Mouse (Mus musculus) liver, embryonic 14.5 days (tissue): ENCODE data around the gene Gm10718. TPM values are rescaled to one million over a fixed set of nuclear protein-coding genes. Genes with fewer than 3 reads are reported as not detected.
"Not testable (repeated sequence)": the region's sequence is repeated elsewhere in the genome, so short reads cannot be mapped to it uniquely, and the experiment has no call there.

Source experiments
- ATAC-seq: fragments of 200-750 bp; cut with Nextera tagmentation; 2 replicates; pipeline ENCODE4 v1.8.0; 2017; ENCODE audit warnings: moderate number of reproducible peaks, mild to moderate bottlenecking, moderate library complexity; ENCODE audit not compliant: insufficient read depth
- DNase-seq, 3 experiments: peaks; one replicate each; pipeline ENCODE4 v3.0.0-alpha.2; 2012 to 2013; ENCODE audit warnings: low read depth in 3 of 3, low spot score in 3 of 3
- H3K27ac ChIP-seq: fragments of 300-500 bp; sonication (generic); 2 replicates; pipeline ENCODE4 v1.5.1; 2014; ENCODE audit warnings: moderate library complexity, mild to moderate bottlenecking, control low read depth, inconsistent platforms
- H3K27me3 ChIP-seq: fragments of 300-500 bp; sonication (generic); 2 replicates; pipeline ENCODE4 v1.6.1; 2014; ENCODE audit warnings: mild to moderate bottlenecking, low read length, moderate library complexity; ENCODE audit not compliant: control insufficient read depth, insufficient read depth
- H3K36me3 ChIP-seq: fragments of 300-500 bp; sonication (generic); replicated peaks from 2 replicates; pipeline ENCODE4 v1.6.1; 2014; ENCODE audit warnings: low read depth; ENCODE audit not compliant: control insufficient read depth, insufficient read depth
- H3K4me1 ChIP-seq, 2 experiments: fragments of 200-500 bp in 1 of 2; fragments of 300-500 bp in 1 of 2; sonication (generic) in 1 of 2; replicated peaks; 2 replicates each; pipeline ENCODE4 v1.6.1; 2012 to 2014; ENCODE audit warnings: antibody characterized with exemption in 1 of 2, inconsistent platforms in 1 of 2, low read length in 1 of 2; ENCODE audit not compliant: control insufficient read depth in 2 of 2, insufficient read depth in 2 of 2
- H3K4me2 ChIP-seq: fragments of 300-500 bp; sonication (generic); 2 replicates; pipeline ENCODE4 v1.6.1; 2014; ENCODE audit warnings: low read depth, mild to moderate bottlenecking, control low read depth, moderate library complexity
- H3K4me3 ChIP-seq, 2 experiments: fragments of 200-500 bp in 1 of 2; fragments of 300-500 bp in 1 of 2; sonication (generic) in 1 of 2; 2 replicates each; pipeline ENCODE4 v1.5.1; 2012 to 2014; ENCODE audit warnings: low read depth in 2 of 2, low read length in 2 of 2, mild to moderate bottlenecking in 2 of 2, control low read depth in 1 of 2, inconsistent platforms in 1 of 2, moderate library complexity in 1 of 2; ENCODE audit not compliant: insufficient read depth in 1 of 2
- H3K9ac ChIP-seq: fragments of 300-500 bp; sonication (generic); replicated peaks from 2 replicates; pipeline ENCODE4 v1.6.1; 2014; ENCODE audit warnings: mild to moderate bottlenecking, control low read depth, moderate library complexity
- H3K9me3 ChIP-seq: fragments of 300-500 bp; sonication (generic); 2 replicates; pipeline ENCODE4 v1.6.1; 2016; ENCODE audit warnings: low read length, mixed read lengths; ENCODE audit not compliant: control insufficient read depth
- WGBS: fragments of 180-500 bp; shearing (Covaris S2); extraction: QIAGEN DNeasy Blood & Tissue Kit; methylation state at CpG from one replicate; pipeline ENCODE4 v1.1.7; 2014; ENCODE audit not compliant: insufficient replicate concordance; 5-methylcytosine and 5-hydroxymethylcytosine counted together
- polyA plus RNA-seq, 2 experiments: library from polyadenylated mRNA; depleted of rRNA in 1 of 2; stranded (reverse) in 1 of 2; unstranded in 1 of 2; fragments of >200 nt; fragmentation: Nextera tagmentation in 1 of 2; extraction: Ambion mirVana in 1 of 2; gene quantifications; 2 replicates each; pipeline versions ENCODE4 v1.2.1 to v1.2.3; 2012 to 2014

The Gm10718 gene
- polyA plus RNA-seq, 2 experiments = not detected

DNA sequence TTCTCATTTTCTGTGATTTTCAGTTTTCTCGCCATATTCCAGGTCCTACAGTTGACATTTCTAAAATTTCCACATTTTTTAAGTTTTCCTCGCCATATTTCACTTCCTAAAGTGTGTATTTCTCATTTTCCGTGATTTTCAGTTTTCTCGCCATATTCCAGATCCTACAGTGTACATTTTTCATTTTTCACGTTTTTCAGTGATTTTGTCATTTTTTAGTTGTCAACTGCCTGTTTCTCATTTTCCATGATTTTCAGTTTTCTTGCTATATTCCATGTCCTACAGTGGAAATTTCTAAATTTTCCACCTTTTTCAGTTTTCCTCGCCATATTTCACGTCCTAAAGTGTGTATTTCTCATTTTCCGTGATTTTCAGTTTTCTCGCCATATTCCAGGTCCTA, 16.1 kb upstream of the Gm10718 start:
- not testable (repeated sequence) for H3K27me3 ChIP-seq, H3K4me3 ChIP-seq, H3K27ac ChIP-seq, H3K9me3 ChIP-seq, H3K36me3 ChIP-seq, H3K4me1 ChIP-seq, H3K9ac ChIP-seq, H3K4me2 ChIP-seq
- WGBS = 63% methylated on average over 7 of the region's 9 CpGs
- ATAC-seq (0 out of 2 replicates have a peak, but pooled peaks have one; percentile 32), DNase-seq (peak in 2 of 3 experiments; percentile 17 to 28)

DNA sequence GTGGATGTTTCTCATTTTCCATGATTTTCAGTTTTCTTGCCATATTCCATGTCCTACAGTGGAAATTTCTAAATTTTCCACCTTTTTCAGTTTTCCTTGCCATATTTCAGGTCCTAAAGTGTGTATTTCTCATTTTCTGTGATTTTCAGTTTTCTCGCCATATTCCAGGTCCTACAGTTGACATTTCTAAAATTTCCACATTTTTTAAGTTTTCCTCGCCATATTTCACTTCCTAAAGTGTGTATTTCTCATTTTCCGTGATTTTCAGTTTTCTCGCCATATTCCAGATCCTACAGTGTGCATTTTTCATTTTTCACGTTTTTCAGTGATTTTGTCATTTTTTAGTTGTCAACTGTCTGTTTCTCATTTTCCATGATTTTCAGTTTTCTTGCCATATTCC, 14.0 kb upstream of the Gm10718 start:
- not testable (repeated sequence) for H3K4me3 ChIP-seq, H3K27me3 ChIP-seq, H3K9ac ChIP-seq, H3K36me3 ChIP-seq, DNase-seq, ATAC-seq, H3K9me3 ChIP-seq, H3K4me1 ChIP-seq, H3K4me2 ChIP-seq, H3K27ac ChIP-seq
- no CpG with 5 or more reads among the region's 5 CpGs for WGBS

DNA sequence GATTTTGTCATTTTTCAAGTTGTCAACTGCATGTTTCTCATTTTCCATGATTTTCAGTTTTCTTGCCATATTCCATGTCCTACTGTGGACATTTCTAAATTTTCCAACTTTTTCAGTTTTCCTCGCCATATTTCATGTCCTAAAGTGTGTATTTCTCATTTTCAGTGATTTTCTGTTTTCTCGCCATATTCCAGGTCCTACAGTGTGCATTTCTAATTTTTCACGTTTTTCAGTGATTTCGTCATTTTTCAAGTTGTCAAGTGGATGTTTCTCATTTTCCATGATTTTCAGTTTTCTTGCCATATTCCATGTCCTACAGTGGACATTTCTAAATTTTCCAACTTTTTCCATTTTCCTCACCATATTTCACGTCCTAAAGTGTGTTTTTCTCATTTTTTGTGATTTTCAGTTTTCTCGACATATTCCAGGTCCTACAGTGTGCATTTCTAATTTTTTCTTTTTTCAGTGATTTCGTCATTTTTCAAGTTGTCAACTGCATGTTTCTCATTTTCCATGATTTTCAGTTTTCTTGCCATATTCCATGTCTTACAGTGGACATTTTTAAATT, 11.2 kb upstream of the Gm10718 start:
- WGBS = 65% methylated on average over 2 of the region's 7 CpGs
- not testable (repeated sequence) for H3K4me1 ChIP-seq, H3K9ac ChIP-seq, ATAC-seq, DNase-seq, H3K27me3 ChIP-seq, H3K4me2 ChIP-seq, H3K27ac ChIP-seq, H3K9me3 ChIP-seq, H3K36me3 ChIP-seq, H3K4me3 ChIP-seq

DNA sequence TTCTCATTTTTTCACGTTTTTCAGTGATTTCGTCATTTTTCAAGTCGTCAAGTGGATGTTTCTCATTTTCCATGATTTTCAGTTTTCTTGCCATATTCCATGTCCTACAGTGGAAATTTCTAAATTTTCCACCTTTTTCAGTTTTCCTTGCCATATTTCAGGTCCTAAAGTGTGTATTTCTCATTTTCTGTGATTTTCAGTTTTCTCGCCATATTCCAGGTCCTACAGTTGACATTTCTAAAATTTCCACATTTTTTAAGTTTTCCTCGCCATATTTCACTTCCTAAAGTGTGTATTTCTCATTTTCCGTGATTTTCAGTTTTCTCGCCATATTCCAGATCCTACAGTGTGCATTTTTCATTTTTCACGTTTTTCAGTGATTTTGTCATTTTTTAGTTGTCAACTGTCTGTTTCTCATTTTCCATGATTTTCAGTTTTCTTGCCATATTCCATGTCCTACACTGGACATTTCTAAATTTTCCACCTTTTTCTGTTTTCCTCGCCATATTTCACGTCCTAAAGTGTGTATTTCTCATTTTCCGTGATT, 10.5 kb upstream of the Gm10718 start, which contains the start of gene Gm10721:
Gene Gm10721, plus strand, starts transcription at position 408 of the 547 bp plus-strand sequence.
- not testable (repeated sequence) for H3K9me3 ChIP-seq, H3K4me1 ChIP-seq
- peak; percentile 39 for ATAC-seq

DNA sequence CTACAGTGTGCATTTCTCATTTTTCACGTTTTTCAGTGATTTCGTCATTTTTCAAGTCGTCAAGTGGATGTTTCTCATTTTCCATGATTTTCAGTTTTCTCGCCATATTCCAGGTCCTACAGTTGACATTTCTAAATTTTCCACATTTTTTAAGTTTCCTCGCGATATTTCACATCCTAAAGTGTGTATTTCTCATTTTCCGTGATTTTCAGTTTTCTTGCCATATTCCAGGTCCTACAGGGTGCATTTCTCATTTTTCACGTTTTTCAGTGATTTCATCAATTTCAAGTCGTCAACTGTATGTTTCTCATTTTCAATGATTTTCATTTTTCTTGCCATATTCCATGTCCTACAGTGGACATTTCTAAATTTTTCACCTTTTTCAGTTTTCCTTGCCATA, 8.0 kb upstream of the Gm10718 start, which contains the start of gene Gm10720:
Gene Gm10720, plus strand, starts transcription at position 301 of the 400 bp plus-strand sequence.
- not testable (repeated sequence) for H3K4me3 ChIP-seq, H3K36me3 ChIP-seq, H3K27me3 ChIP-seq, H3K27ac ChIP-seq, ATAC-seq, H3K4me1 ChIP-seq, H3K4me2 ChIP-seq, H3K9ac ChIP-seq, H3K9me3 ChIP-seq, DNase-seq
- WGBS = 38% methylated on average over 4 of the region's 9 CpGs

More for the DNA sequence above, 10.5 kb upstream of the Gm10718 start, which contains the start of gene Gm10721:
- not testable (repeated sequence) for H3K27ac ChIP-seq, DNase-seq, H3K4me3 ChIP-seq, H3K27me3 ChIP-seq, H3K4me2 ChIP-seq, H3K9ac ChIP-seq, H3K36me3 ChIP-seq
- no CpG with 5 or more reads among the region's 11 CpGs for WGBS

DNA sequence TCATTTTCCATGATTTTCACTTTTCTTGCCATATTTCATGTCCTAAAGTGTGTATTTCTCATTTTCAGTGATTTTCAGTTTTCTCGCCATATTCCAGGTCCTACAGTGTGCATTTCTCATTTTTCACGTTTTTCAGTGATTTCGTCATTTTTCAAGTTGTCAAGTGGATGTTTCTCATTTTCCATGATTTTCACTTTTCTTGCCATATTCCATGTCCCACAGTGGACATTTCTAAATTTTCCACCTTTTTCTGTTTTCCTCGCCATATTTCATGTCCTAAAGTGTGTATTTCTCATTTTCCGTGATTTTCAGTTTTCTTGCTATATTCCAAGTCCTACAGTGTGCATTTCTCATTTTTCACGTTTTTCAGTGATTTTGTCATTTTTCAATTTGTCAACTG, 7.5 kb upstream of the Gm10718 start:
- H3K4me1 ChIP-seq, ATAC-seq, H3K27ac ChIP-seq, H3K9me3 ChIP-seq, H3K4me2 ChIP-seq, H3K36me3 ChIP-seq, H3K9ac ChIP-seq, H3K27me3 ChIP-seq, H3K4me3 ChIP-seq, DNase-seq: not testable (repeated sequence)
- WGBS = 47% methylated on average over 4 of the region's 6 CpGs

DNA sequence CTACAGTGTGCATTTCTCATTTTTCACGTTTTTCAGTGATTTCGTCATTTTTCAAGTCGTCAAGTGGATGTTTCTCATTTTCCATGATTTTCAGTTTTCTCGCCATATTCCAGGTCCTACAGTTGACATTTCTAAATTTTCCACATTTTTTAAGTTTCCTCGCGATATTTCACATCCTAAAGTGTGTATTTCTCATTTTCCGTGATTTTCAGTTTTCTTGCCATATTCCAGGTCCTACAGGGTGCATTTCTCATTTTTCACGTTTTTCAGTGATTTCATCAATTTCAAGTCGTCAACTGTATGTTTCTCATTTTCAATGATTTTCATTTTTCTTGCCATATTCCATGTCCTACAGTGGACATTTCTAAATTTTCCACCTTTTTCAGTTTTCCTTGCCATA, 6.2 kb upstream of the Gm10718 start, which contains the start of gene Gm10719:
Gene Gm10719, plus strand, starts transcription at position 301 of the 400 bp plus-strand sequence.
- not testable (repeated sequence) for H3K4me2 ChIP-seq, H3K4me1 ChIP-seq
- no CpG with 5 or more reads among the region's 9 CpGs for WGBS

DNA sequence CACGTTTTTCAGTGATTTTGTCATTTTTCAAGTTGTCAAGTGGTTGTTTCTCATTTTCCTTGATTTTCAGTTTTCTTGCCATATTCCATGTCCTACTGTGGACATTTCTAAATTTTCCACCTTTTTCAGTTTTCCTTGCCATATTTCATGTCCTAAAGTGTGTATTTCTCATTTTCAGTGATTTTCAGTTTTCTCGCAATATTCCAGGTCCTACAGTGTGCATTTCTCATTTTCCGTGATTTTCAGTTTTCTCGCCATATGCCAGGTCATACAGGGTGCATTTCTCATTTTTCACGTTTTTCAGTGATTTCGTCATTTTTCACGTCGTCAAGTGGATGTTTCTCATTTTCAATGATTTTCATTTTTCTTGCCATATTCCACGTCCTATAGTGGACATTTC, 4.4 kb upstream of the Gm10718 start:
- H3K36me3 ChIP-seq, H3K9ac ChIP-seq, H3K27ac ChIP-seq, H3K4me2 ChIP-seq, H3K27me3 ChIP-seq, H3K4me3 ChIP-seq, H3K9me3 ChIP-seq, DNase-seq, ATAC-seq, H3K4me1 ChIP-seq: not testable (repeated sequence)
- 57% methylated on average over 9 of the region's 9 CpGs for WGBS

More for the DNA sequence above, 6.2 kb upstream of the Gm10718 start, which contains the start of gene Gm10719:
- not testable (repeated sequence) for ATAC-seq, H3K27ac ChIP-seq, DNase-seq, H3K4me3 ChIP-seq, H3K36me3 ChIP-seq, H3K27me3 ChIP-seq, H3K9ac ChIP-seq, H3K9me3 ChIP-seq
